ENCODE assay signal across 8 mouse cellular contexts in the genomic region with DNA sequence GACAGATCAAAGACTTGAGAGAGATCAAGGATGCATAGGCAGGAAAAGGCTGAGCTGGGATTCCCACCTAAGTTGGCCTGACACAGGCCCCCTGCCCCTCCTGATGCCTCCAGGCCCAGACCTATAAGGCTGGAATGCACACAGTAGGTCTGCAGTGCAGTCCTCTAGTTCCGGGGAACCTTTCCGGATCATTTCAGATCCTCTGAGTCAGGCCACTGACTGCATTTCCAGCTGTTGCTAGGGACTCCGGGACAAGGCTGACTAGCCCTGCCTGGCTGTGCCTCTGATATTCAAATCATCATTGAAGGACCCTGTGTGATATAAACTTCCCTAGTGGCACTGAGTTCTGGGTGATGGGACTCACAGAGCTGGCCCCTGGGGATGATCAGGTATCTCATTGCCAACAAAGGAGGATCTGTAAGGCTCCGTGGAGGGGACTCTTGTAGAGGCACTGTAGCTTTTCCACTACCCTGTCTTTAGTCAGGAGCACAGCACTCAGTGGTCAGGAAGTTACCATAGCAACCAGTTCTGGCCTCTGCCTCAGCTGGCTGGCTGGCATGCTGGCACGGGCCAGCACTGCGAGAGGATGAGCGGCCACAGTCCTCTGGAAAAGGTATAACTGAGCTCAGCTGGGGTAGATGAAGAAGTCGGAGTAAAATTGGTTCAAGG.
DNase-seq lines count a peak whose midpoint lies in the region; ATAC-seq and TF ChIP-seq lines count a peak whose summit lies in the region.

No protein-coding gene starts in this region.

- in situ Hi-C loops in Patski (cut with MboI; ENCODE audit: low pct_unique_long_range_greater_than_20kb): loop anchor here (5.0 kb wide), 2 partner anchors 153 to 243 kb away; no protein-coding TSS in a partner anchor

- H3K9ac ChIP-seq in heart, embryonic 13.5 days: no peak overlapping the region
- H3K9ac ChIP-seq in limb, embryonic 15.5 days: no peak overlapping the region

- H3K27me3 ChIP-seq in heart, embryonic 13.5 days (replicated peaks): 0 out of 2 replicates have a peak, but pooled peaks cover 6% of the 10 kb centered on the region
- no peaks in the 10 kb centered on the region for H3K27me3 ChIP-seq in Patski
- H3K27me3 ChIP-seq in forebrain, embryonic 10.5 days (ENCODE audit: poor library complexity, severe bottlenecking): no peaks in the 10 kb centered on the region
- no peaks in the 10 kb centered on the region for H3K27me3 ChIP-seq in limb, embryonic 15.5 days

- 60% methylated on average over 8 of the region's 8 CpGs for WGBS in heart, embryonic 13.5 days
- 60% methylated on average over 8 of the region's 8 CpGs for WGBS in forebrain, embryonic 10.5 days
- WGBS in limb, embryonic 15.5 days: 57% methylated on average over 8 of the region's 8 CpGs

- H3K4me1 ChIP-seq in heart, embryonic 13.5 days: peaks cover 62% of the 10 kb centered on the region
- peaks cover 37% of the 10 kb centered on the region for H3K4me1 ChIP-seq in forebrain, embryonic 10.5 days
- peaks cover 20% of the 10 kb centered on the region for H3K4me1 ChIP-seq in limb, embryonic 15.5 days

- no peak for DNase-seq in heart, adult 9 months (ENCODE audit: low spot score in 2 of 2)
- DNase-seq in Patski (ENCODE audit: low read depth, low spot score): peak; percentile 68
- peak; percentile 30 for DNase-seq in forebrain, embryonic 10.5 days (ENCODE audit: extremely low spot score, low spot score)
- no peak for DNase-seq in B cell, adult 2 months
- DNase-seq in urinary bladder, postnatal 14 days (ENCODE audit: low spot score): no peak
- no peak for DNase-seq in right cerebral cortex, postnatal 4 days

- TF ChIP-seq CTCF in Patski (IDR thresholded peaks at IDR 0.05): no peak

- POLR2A ChIA-PET in Patski (lab: Charles Lee): interaction anchor here (2.3 kb wide), 1 partner anchor 10 kb away, joined by 6 read pairs; no protein-coding TSS in a partner anchor

- peak overlapping the region; percentile 78; the same call in 1 of the 2 replicates for H3K27ac ChIP-seq in heart, embryonic 13.5 days (replicated peaks)
- 0 out of 2 replicates have a peak overlapping the region, but pooled peaks have one; percentile 25 for H3K27ac ChIP-seq in forebrain, embryonic 10.5 days
- peak overlapping the region; percentile 22 for H3K27ac ChIP-seq in limb, embryonic 15.5 days

- H3K4me2 ChIP-seq in heart, embryonic 13.5 days: no peak overlapping the region
- H3K4me2 ChIP-seq in limb, embryonic 15.5 days: no peak overlapping the region

- peaks cover 37% of the 10 kb centered on the region for H3K36me3 ChIP-seq in heart, embryonic 13.5 days
- peaks cover 10% of the 10 kb centered on the region; the same call in 1 of the 2 replicates for H3K36me3 ChIP-seq in forebrain, embryonic 10.5 days (replicated peaks)
- H3K36me3 ChIP-seq in limb, embryonic 15.5 days: peaks cover 64% of the 10 kb centered on the region

- CTCF ChIA-PET in Patski (lab: Charles Lee): interaction anchor here (1.4 to 3.3 kb wide), 2 partner anchors 10 to 152 kb away, joined by 9 to 18 read pairs; no protein-coding TSS in a partner anchor

- ATAC-seq in heart, embryonic 13.5 days (ENCODE audit: extremely low read depth, insufficient number of reproducible peaks, low FRiP score, low TSS enrichment): no peak
- ATAC-seq in Patski: peak; percentile 51
- ATAC-seq in limb, embryonic 15.5 days (ENCODE audit: insufficient number of reproducible peaks, low FRiP score, low TSS enrichment, low read depth): no peak

- H3K9me3 ChIP-seq in heart, embryonic 13.5 days: no peaks in the 10 kb centered on the region
- H3K9me3 ChIP-seq in forebrain, embryonic 10.5 days: no peaks in the 10 kb centered on the region
- no peaks in the 10 kb centered on the region for H3K9me3 ChIP-seq in limb, embryonic 15.5 days

- H3K4me3 ChIP-seq in heart, embryonic 13.5 days: no peak overlapping the region
- H3K4me3 ChIP-seq in forebrain, embryonic 10.5 days: no peak overlapping the region
- H3K4me3 ChIP-seq in limb, embryonic 15.5 days: no peak overlapping the region

Comparison
In these comparisons a context has a peak if more than half of its experiments do, and no peak if none do; other contexts are left out.
1. H3K27ac ChIP-seq: peak in every context shown above with its lines; median percentile 78 in heart, embryonic 13.5 days; 25 in forebrain, embryonic 10.5 days; 22 in limb, embryonic 15.5 days.
2. DNase-seq: peak in Patski (single experiment) and forebrain, embryonic 10.5 days (single experiment); none in heart, adult 9 months (0 of 2), B cell, adult 2 months (0 of 2), urinary bladder, postnatal 14 days (single experiment) and right cerebral cortex, postnatal 4 days (single experiment).